Mouse (Mus musculus) CD4-positive, CD25-positive, alpha-beta regulatory T cell, adult 2 months (primary cell): ENCODE results near the gene Rad51b.

Experiments
- DNase-seq: peaks from one replicate; pipeline ENCODE4 v3.0.0-alpha.2; 2012; ENCODE audit warnings: low read depth, low spot score

The Rad51b gene

DNA sequence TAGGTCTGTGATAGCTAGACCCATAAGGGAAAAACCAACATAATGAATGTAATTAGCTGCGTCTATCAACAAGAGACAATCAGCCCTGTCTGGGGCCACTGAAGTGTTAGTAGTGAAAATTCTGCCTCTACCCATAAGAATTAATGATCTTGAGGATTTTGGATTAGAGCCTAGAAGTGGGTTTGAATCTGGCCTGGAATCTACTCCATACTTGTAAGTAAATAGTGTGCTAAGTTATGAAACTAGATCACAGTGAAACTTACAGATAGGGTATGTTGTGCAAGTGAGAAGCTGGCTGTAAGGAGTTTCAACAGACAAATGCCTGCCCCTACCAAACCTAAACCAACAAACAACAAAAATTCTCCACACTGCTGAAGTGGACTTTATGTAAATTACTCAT lies 83.1 kb downstream of the Rad51b start:
- no peak for DNase-seq

- peak; percentile 49 for DNase-seq
These were observed 84.4 kb downstream of the Rad51b start for GRCm38 (mm10) chr12:79381489-79381888.

- DNase-seq: no peak
These were observed 85.3 kb downstream of the Rad51b start for GRCm38 (mm10) chr12:79382416-79382815.

- DNase-seq: no peak
These were observed 86.5 kb downstream of the Rad51b start for GRCm38 (mm10) chr12:79383583-79383982.

GRCm38 (mm10) chr12:79384787-79385186 lies 87.7 kb downstream of the Rad51b start:
- DNase-seq: no peak

DNA sequence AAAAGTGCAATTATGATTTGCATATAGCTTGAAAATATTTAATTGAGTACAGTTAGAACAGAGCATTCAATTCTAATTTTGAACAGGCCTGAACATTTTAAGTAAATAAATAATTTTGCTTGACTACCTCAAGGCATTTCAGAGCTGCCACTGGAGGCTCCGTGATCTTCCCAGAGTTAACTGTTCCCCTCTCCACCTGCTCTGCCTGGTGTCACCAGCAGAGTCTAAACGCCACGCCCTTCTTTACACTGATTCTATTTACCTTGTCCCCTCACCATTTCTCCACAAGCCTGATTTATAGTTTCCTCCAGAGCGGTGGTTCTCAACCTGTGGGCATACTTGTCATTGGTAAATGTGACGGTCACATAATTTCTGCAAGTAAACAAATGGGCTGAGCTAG lies 88.1 kb downstream of the Rad51b start:
- DNase-seq: no peak

DNA sequence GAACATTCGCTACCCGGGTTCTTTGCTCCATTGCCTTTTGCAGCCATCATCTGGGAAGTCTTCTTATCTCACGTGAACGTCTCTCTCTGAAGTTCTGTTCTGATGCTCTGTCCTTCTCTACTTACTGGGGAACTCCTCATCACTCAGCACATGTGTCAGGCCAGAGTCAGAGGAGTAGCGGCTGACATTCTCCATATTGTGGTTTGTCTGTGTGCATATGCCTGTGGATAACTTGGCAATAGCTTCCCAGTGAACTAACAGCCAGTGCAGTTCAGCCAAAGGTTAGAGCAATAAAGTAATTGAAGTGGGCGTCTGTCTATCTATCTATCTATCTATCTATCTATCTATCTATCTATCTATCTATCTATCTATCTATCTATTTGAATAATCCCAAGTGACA lies 90.8 kb downstream of the Rad51b start:
- no peak for DNase-seq

- no peak for DNase-seq
These were observed 92.2 kb downstream of the Rad51b start for GRCm38 (mm10) chr12:79389251-79389650.

- DNase-seq: no peak
These were observed 92.9 kb downstream of the Rad51b start for GRCm38 (mm10) chr12:79389971-79390370.

DNA sequence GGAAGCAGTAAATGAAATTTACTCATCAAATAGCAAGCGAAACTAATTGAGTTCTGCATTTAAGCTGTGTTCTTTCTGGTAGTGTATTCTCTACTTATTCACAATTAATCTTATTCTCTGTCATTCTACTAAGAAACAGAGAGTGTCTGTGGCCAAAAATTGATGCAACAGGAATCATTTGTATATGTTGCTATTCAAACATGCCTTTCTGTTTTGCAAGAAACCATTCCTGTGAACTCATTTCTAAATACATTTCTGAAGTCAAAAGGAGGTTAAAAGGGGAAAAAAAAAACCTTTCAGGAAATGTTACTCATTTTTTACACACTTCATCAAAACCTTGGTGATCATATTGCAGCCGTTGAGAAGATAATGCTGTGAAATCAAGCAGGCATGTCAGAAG lies 96.6 kb downstream of the Rad51b start:
- no peak for DNase-seq

- DNase-seq: no peak
These were observed 106.9 kb downstream of the Rad51b start for GRCm38 (mm10) chr12:79403992-79404391.

- no peak for DNase-seq
These were observed 107.4 kb downstream of the Rad51b start for GRCm38 (mm10) chr12:79404494-79404893.

DNA sequence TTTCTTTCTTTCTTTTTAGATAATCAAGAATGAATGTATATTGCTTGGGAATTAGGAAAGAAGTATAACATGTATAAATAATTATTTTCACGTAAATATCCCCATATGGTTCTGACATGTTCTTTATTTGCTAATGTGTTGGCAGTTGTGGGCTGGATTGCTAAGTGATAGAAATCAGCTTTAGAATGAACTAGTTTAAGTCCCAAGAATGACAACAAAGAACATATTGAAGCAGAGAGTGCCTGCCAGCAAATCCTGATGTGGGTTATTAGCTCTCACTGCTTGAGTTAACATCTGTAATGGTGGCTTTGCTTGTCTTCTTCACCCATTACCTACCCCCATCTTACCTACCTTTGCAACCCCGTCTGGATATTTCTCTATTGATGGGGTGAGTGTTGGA lies 111.6 kb downstream of the Rad51b start:
- no peak for DNase-seq

- no peak for DNase-seq
These were observed 112.2 kb downstream of the Rad51b start for GRCm38 (mm10) chr12:79409126-79409860.

GRCm38 (mm10) chr12:79412894-79413507 lies 115.9 kb downstream of the Rad51b start:
- no peak for DNase-seq

DNA sequence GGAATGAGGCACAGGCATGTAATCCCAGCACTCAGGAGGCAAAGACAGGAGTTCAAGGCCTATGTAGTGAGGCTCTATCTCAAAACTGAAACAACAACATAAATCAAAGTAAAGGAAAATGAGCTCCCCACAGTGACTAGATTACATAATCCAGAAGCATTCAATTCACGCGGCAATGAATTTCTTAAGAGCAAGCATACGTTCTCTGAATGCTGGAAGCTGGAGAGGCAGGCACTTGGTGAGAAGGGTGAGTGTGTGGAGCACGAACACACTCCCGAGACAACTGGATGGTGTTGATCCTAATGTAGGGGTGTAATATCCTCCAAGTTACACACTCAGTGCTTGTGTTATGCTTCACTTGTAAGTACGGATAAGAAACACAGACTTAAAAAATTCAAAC lies 120.3 kb downstream of the Rad51b start:
- no peak for DNase-seq

- no peak for DNase-seq
These were observed 123.5 kb downstream of the Rad51b start for GRCm38 (mm10) chr12:79420605-79421004.

DNA sequence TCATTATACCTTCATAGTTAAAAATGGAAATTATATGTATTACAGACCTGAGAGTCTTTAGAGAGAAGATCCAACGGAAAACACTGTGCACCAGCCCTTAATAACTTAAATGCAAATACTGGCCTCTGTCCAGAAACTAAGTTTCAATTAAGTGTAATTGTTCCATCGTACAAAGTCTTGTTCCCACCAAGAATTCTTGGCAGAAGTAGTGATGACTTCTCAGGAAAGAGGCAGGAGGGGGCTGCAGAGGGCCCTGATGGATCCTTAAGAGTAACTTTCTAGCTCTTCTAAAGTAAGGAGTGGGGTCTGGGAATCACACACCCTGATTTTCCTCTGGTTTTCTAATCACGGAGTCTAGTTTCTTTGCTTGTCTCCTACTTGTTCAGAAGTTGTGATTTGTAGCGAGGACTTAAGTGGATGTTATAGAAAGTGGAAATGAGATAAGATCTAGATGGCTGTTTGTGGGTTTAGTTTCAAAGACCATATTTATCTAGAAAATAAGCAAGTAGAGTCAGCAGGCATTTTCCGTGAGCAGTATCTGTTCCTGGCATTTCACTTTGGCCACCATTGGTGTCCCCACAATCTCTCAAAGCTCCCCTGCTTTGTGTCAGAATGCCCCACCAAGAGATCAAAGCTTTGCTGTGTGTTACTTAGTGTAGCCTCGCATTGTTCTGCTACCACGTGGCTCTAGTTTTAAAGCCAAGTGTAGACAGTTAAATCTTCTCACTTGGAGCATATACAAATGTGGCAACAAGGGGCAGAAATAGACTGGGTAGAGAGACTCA lies 132.6 kb downstream of the Rad51b start:
- peak; percentile 40 for DNase-seq

DNA sequence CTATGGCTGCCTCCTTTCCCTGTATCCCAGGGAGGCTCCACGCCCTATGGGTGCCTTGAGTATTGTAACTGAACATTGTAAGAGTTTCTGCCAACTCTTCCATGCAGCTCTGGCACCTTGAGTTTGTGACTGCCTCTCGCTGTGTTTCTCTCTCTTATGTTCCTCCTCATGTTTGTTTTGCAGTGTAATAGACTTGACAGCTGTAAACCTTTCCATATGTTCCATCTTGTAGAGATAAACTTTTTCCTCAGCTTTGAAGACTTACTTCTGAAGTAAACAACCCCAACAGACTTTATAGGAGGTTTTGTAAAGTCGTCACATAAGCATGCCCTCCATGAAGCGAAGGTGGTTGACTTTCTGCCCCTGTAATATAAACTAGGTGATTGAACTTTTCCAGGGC lies 134.1 kb downstream of the Rad51b start:
- DNase-seq: no peak

DNA sequence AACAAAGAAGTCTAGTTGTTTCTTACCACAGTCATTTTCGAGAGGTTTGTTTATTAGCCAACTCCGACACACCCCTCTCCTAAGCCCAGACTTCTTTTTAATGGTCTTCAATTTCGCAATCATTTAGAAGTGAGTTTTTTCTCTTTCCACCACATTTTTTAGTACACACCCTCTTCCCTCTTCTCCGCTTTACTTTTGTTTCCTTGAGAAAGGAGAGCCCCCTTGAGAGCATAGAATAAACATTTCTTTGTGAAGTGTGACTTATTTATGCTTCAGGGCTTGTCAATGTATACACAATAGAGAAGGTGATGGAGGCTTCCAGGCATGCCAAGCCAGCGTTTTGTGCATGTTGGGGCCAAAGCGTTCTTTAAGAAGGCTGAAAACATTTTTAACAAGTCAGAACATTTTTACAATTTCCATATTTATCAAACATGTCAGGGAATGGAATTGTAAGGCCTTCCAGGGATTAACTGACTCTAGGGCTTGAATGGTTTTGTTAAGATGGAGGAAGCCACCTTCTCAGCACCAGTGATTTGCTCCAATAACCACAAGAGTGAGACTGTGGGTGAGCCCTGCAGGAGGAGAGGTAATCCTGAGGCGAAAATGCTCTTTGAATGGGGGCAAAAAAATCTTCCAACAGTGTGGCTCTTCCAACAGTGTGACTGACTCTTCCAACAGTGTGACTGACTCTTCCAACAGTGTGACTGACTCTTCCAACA lies 136.8 kb downstream of the Rad51b start:
- no peak for DNase-seq

DNA sequence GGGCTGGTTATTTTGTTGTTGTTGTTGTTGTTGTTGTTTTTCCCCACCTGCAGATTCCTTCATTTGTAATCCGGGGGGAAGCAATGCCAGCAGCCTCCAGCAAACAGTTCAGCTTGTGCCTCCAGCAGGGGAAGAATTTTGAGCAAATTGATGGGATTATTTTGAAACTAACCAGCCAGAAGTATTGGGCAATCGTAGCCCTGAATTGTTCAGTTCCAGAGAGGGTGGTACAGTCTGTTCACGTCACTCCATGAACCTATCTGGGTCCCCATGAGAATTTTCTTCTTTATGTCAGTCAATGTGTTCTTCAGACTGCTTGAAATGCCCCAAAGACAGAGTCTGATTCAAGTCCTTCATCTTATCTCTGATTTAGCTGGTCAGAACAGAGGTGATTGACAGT lies 138.4 kb downstream of the Rad51b start:
- no peak for DNase-seq

DNA sequence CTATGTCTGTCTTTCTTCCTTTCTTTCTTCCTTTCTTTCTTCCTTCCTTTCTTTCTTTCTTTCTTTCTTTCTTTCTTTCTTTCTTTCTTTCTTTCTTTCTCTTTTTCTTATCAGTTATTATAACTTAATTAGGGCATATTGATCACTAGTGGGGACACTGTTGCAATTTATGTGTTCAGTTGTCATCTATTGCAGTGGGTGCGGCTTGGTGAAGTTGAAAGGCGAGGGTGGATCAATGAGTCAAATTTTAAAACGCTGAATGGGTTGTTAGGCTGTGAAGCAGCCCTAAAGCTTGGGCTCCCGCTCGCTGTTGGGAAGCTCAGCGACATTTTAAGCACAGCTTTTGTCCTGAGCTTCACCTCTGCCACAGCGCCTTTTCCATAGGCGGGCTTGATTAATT lies 139.0 kb downstream of the Rad51b start:
- DNase-seq: no peak
